Mouse (Mus musculus) mouse embryonic stem cell (cell line): ENCODE data around the gene Prim2.
"Not testable (repeated sequence)": the region's sequence is repeated elsewhere in the genome, so short reads cannot be mapped to it uniquely, and the experiment has no call there.

ENCODE experiments used
- in situ Hi-C, 2 experiments: fragments of 300-500 bp; cut with MboI; formaldehyde crosslinking; loops; 1 replicate in 1 of 2; 3 replicates in 1 of 2; pipeline ENCODE4 v1.14.3; 2019 to 2020; ENCODE audit warnings: low sequenced_read_pairs in 2 of 2, low pct_unique_long_range_greater_than_20kb in 1 of 2, mixed read lengths in 1 of 2; ENCODE audit not compliant: unreplicated experiment in 1 of 2

Prim2 gene

DNA sequence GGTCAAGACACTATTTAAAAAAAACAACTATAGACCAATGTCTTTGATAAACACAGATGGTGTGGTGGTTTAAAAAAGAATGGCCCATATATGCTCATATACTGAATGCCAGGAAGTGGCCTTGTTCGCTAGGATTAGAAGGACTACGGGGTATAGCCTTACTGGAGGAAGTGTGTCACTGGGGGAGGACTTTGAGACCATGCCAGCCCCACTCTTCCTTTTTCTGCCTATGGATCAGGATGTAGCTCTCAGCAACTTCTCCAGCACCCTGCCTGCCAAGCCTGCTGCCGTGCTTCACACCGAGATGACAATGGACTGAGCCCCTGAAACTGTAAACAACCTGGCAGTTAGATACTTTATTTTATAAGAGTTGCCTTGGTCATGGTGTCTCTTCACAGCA lies 45.2 kb downstream of the Prim2 start:
- in situ Hi-C loops = no loop called here

- in situ Hi-C loops = no loop called here
Observed at GRCm38 (mm10) chr1:33621791-33622190, 47.8 kb downstream of the Prim2 start.

DNA sequence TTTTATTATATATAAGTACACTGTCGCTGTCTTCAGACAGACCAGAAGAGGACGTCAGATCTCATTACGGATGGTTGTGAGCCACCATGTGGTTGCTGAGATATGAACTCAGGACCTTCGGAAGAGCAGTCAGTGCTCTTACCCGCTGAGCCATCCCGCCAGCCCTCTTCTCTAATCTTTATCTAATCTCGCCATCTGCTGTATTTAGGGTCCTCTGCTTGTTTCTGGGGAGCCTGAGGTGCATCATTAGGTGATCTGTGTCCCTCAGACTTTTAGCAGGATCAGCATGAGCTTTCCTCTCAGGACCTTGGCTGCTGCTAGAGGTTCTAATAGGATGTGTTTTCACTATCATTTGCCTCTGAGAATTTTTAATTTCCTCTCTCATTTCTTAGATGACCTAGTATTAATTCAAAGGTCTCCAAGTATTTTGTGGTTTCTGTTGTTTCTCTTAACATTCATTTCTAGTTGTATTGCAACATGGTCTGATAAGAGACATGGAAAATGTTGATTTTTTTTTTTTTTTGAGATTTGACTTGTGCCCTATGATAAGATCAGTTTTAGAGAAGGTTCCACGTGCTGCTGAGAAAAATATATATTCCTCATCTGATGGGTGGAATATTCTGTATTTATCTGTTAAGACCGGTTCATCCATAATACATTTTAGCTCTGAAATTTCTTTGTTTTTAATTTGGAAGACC lies 49.4 kb downstream of the Prim2 start:
- in situ Hi-C loops = no loop called here

- in situ Hi-C loops = not testable (repeated sequence)
Observed at GRCm38 (mm10) chr1:33616642-33617041, 53.0 kb downstream of the Prim2 start.

- in situ Hi-C loops = no loop called here
Observed at GRCm38 (mm10) chr1:33612100-33612499, 57.5 kb downstream of the Prim2 start.

GRCm38 (mm10) chr1:33610026-33610721 lies 59.4 kb downstream of the Prim2 start:
- in situ Hi-C loops = no loop called here

- in situ Hi-C loops = no loop called here
Observed at GRCm38 (mm10) chr1:33608133-33608532, 61.5 kb downstream of the Prim2 start.

- in situ Hi-C loops = no loop called here
Observed at GRCm38 (mm10) chr1:33604087-33604699, 65.4 kb downstream of the Prim2 start.

DNA sequence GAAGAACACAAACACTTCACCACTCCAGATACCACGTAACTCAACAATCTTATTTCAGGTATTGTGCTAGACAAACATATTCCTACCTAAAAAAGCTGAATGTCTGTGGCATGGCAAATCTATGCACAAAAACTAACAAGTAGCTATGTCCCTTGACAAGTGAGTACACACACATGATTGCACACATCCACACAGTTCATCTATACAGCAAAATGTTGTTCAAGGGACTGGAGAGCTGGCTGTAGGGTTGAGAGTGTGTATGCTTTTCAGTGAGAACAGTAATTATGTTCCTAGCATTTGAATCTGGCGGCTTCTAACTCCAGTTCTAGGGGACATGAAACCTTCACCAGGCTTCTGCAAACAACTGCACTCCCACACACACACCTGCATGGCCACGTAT lies 69.9 kb downstream of the Prim2 start:
- in situ Hi-C loops = no loop called here

DNA sequence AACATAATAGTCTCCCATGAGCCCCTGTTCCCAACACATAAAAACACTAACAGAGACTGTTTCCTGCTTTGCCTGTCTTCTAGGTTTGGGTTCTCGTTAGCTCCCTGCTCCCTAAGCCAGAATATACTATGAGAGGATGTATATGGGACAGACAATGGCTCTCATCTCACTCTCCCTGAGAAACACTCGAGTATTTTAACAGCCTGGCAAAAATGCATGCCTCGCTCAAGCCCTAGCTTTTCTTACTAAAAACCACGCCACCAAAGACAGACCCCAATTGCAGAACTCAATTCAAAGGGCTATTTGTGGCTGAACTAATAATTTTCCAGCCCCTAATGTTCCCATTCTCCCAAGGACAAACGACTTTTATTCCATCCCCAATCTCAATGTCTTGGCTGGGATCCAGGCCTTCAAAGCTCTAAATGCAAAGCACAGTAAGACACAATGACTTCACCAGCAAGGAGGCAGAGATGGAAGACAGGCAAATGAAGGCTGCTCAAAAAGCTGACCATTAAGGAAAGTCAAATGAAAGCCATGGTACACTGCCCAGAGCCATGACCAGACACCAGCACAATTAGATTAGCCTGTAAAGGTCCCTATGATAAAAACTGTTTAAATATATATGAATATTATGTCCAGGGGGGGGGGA lies 70.5 kb downstream of the Prim2 start:
- in situ Hi-C loops = no loop called here

DNA sequence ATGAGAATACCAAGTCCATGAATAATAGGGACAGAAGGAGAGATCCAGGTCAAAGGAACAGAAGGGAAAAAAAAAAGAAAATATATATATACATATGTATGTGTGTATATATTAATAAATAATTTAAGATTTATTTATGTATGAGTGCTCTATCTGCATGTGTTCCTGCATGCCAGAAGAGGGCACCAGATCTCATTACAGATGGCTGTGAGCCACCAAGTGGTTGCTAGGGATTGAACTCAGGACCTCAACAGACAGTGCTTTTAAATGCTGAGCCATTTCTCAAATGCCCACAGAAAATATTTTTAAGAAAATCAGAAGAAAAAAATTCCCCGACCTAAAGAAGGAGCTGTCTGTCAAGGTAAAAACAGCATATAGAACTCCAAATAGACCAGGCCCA lies 72.6 kb downstream of the Prim2 start:
- in situ Hi-C loops = no loop called here

DNA sequence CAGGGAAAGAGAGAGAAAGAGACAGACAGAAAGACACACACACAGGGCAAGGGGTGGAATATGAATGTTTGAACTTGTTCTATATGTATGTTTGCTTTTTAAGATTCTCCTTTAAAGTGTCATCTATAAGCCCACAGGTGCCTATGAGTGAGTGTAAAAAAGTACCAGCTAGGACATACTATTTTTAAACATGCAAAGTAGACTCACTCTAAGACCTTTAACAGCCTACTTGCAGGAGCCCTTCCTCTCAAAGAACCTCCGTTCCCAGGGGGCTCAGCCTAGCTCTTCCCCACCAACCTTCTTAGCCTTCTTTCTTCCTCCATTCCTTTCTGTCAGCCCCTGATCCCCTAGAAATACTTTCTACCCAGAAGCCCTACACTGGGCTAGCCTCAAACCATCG lies 73.7 kb downstream of the Prim2 start:
- in situ Hi-C loops = no loop called here

DNA sequence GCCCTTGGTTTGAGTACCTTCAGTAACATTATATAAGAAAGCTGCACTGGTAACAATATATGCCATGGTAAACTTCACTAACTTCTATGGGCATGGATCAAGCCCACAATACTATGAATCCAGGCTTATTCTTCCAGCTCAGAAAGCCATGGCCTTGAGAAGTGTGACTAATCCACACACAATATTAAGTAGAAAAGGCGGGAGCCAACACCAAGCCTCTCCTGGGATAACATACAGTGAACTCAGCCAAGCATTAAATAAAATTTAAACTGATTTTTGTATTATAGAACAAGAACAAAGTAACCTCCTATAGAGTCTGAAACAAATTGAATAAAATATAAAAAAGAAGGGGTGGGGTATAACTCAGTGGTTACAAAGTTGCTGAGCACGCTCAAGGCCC lies 74.6 kb downstream of the Prim2 start:
- in situ Hi-C loops = no loop called here

- in situ Hi-C loops = no loop called here
Observed at GRCm38 (mm10) chr1:33593718-33594388, 75.7 kb downstream of the Prim2 start.

GRCm38 (mm10) chr1:33591997-33592608 lies 77.5 kb downstream of the Prim2 start:
- in situ Hi-C loops = no loop called here

DNA sequence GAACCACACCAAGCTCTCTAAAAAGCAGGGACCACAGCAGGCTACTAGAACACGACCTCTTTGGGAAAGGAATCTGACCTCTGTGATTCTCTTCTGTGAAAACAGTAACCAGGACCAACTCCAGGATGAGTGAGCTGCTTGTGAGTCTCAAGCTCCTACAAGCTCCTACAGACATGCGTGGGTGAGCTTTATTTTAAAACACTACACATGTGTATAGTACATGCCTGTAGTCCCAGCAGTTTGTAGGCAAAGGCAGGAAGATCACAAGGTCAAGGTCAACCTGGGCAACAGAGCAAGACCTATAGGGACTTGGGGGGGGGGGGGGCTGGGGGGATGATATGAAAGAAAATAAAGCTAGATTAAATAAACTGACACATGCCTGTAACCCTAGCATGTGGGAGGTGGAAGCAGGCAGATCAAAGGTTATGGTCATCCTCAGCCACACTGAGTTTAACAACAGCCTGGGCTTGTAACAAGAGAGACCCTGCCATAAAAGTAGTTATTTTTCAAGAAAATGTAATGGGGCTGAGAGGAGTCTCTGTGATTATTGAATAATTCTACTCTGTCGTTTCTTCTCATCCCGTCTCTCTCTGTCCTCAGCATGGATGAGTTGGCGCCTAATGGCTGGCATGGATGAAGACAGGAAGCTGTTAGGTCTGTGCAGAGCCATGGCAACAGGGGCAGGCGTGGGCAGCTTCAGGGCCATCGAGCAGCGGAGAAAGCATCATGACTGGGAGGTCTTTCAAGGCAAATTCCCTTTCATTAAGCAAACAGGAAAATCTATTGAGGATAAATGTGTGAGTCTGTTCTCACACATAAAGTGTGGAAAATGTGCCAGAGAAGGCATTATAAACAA lies 78.8 kb downstream of the Prim2 start:
- in situ Hi-C loops = no loop called here

DNA sequence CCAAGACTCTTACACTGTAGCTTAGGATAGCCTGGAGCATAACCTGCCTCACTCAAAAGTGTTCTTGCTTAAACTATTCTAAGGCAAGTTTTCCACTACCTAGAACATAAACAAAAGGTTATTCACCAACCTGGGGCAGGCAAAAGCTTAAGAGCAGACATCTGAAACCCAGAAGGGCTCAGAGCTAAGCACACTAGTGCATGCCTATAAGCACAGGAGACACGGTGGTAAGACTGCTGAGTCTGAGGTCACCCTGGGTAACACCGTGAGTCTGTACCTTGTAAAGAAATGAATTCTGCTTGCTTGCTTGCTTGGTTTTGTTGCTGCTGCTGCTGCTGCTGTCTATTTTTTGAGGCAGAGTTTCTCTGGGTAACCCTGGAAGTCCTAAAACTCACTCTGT lies 80.1 kb downstream of the Prim2 start:
- in situ Hi-C loops = no loop called here

- in situ Hi-C loops = no loop called here
Observed at GRCm38 (mm10) chr1:33588557-33588956, 81.0 kb downstream of the Prim2 start.
